Mouse (Mus musculus) ES-Bruce4 (cell line): ENCODE results near the gene Esam. TPM values are rescaled to one million over a fixed set of nuclear protein-coding genes. Genes with fewer than 3 reads are reported as not detected.

Experiments
- H3K27ac ChIP-seq: 2 replicates; pipeline ENCODE4 v1.5.1; 2012; ENCODE audit warnings: low read length, inconsistent platforms; ENCODE audit not compliant: insufficient read depth
- H3K27me3 ChIP-seq: 2 replicates; pipeline ENCODE4 v1.6.1; 2012; ENCODE audit warnings: mild to moderate bottlenecking, low read length, inconsistent platforms; ENCODE audit not compliant: control insufficient read depth, poor library complexity, insufficient read depth, severe bottlenecking
- H3K36me3 ChIP-seq: 2 replicates; pipeline ENCODE4 v1.6.1; 2012; ENCODE audit warnings: inconsistent platforms, mild to moderate bottlenecking, low read length, moderate library complexity; ENCODE audit not compliant: control insufficient read depth, poor library complexity, insufficient read depth, severe bottlenecking
- H3K4me1 ChIP-seq: one replicate; pipeline ENCODE4 v1.8.1; 2011; ENCODE audit warnings: low read length; ENCODE audit not compliant: control insufficient read depth, insufficient read depth
- H3K4me3 ChIP-seq: 2 replicates; pipeline ENCODE4 v1.5.1; 2011; ENCODE audit warnings: low read depth, mild to moderate bottlenecking, low read length
- H3K9ac ChIP-seq: 2 replicates; pipeline ENCODE4 v1.6.1; 2012; ENCODE audit warnings: low read depth, mild to moderate bottlenecking, inconsistent platforms; ENCODE audit not compliant: poor library complexity, severe bottlenecking
- H3K9me3 ChIP-seq: replicated peaks from 2 replicates; pipeline ENCODE4 v1.6.1; 2012; ENCODE audit warnings: mild to moderate bottlenecking, low read length, inconsistent platforms; ENCODE audit not compliant: control insufficient read depth, poor library complexity, insufficient read depth, severe bottlenecking
- CTCF ChIP-seq: IDR thresholded peaks from one replicate; pipeline ENCODE4 v1.8.1; 2011; ENCODE audit warnings: low read depth, low read length
- EP300 ChIP-seq: IDR thresholded peaks from 2 replicates; pipeline ENCODE4 v1.6.1; 2011; ENCODE audit warnings: low read depth, low read length; ENCODE audit not compliant: insufficient read depth
- POLR2A ChIP-seq: IDR thresholded peaks from one replicate; pipeline ENCODE4 v1.8.1; 2011; ENCODE audit warnings: low read length; ENCODE audit not compliant: insufficient read depth
- polyA plus RNA-seq: library from polyadenylated mRNA; stranded (reverse); fragments of >200 nt; gene quantifications from 2 replicates; pipeline ENCODE4 v1.2.4, GENCODE M21; 2011; ENCODE audit warnings: low read depth; ENCODE audit not compliant: missing spikeins, insufficient read depth, insufficient read length

The Esam gene
- polyA plus RNA-seq, 1 experiment = 1.7 TPM

DNA sequence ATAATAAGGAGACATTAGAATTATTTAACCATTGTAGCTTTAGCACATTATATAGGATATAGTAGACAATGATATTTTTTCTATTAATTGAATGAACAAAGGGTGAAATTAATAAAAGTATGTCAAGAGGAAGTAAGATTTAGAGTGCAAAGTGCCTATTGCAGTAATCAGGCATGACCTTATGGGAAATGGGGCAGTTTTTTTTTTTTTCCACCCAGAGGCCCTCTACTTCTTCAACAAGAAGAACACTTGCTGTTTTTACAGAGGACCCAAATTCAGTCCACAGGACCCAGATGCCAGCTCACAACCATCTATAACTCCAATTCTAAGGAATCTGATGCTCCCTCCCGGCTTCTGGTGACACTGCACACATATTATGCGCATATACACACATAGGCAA lies 32.7 kb downstream of the Esam start:
- H3K9ac ChIP-seq = no peak overlapping the region
- H3K27ac ChIP-seq = no peak overlapping the region
- no peaks in the 10 kb centered on the region for H3K27me3 ChIP-seq
- no peaks in the 10 kb centered on the region for H3K36me3 ChIP-seq
- no peaks in the 10 kb centered on the region for H3K9me3 ChIP-seq
- no peaks in the 10 kb centered on the region for H3K4me1 ChIP-seq
- no peak overlapping the region for H3K4me3 ChIP-seq
- TF ChIP-seq POLR2A (no peak), EP300 (no peak), CTCF (no peak)

- TF ChIP-seq EP300 (no peak), POLR2A (no peak), CTCF (no peak)
- no peak overlapping the region for H3K9ac ChIP-seq
- H3K4me1 ChIP-seq = no peaks in the 10 kb centered on the region
- H3K36me3 ChIP-seq = no peaks in the 10 kb centered on the region
- H3K9me3 ChIP-seq = no peaks in the 10 kb centered on the region
- H3K27ac ChIP-seq = no peak overlapping the region
- no peak overlapping the region for H3K4me3 ChIP-seq
- H3K27me3 ChIP-seq = peaks cover 2% of the 10 kb centered on the region; the same call in 1 of the 2 replicates
Observed at GRCm38 (mm10) chr9:37563805-37564204, 35.9 kb downstream of the Esam start.

DNA sequence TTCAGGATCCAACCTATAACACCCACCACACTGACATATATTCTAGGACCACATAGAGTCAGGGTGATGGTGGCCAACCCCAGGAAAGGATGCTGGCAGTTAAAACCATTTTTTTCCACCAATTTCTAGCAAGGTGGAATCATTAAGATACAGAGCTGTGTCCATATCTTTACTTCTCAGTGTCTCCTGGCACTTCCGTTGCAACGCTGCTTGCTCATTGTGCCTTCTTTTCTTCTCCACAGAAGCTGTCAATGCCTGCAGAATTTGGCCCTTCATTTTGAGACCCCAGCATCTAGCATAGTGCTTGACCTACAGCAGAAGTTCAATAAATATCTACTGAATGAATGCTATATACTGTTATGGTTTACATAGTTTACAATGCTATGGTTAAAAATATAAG lies 39.1 kb downstream of the Esam start:
- Histone ChIP-seq H3K4me3 (no peak overlapping the region), H3K9ac (no peak overlapping the region), H3K36me3 (no peaks in the 10 kb centered on the region), H3K9me3 (no peaks in the 10 kb centered on the region), H3K4me1 (no peaks in the 10 kb centered on the region), H3K27ac (no peak overlapping the region), H3K27me3 (peaks cover 2% of the 10 kb centered on the region; the same call in 1 of the 2 replicates)
- TF ChIP-seq CTCF (no peak), POLR2A (no peak), EP300 (no peak)

DNA sequence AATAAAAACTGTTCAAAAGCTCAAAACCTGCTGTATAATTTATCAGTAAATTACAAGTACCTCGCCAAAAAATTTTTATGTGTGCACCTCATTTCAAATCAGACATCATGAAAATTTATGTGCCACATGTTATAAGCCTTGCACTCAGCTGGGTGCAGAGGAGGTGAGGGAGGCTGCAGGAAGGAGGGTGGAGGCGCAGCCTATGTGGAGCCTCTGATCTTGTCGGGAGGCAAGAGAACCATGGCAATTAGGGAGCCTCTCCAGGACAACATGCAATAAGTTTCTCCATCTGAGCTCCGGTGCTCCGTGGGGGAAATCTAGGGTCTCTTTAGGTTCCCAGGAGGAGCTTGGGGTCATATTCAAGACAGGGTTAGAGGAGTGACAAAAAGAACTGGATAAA lies 39.6 kb downstream of the Esam start:
- Histone ChIP-seq H3K27ac (no peak overlapping the region), H3K36me3 (no peaks in the 10 kb centered on the region), H3K27me3 (peaks cover 2% of the 10 kb centered on the region; the same call in 1 of the 2 replicates), H3K4me1 (no peaks in the 10 kb centered on the region), H3K9me3 (no peaks in the 10 kb centered on the region), H3K4me3 (no peak overlapping the region), H3K9ac (no peak overlapping the region)
- TF ChIP-seq POLR2A (no peak), CTCF (no peak), EP300 (no peak)

DNA sequence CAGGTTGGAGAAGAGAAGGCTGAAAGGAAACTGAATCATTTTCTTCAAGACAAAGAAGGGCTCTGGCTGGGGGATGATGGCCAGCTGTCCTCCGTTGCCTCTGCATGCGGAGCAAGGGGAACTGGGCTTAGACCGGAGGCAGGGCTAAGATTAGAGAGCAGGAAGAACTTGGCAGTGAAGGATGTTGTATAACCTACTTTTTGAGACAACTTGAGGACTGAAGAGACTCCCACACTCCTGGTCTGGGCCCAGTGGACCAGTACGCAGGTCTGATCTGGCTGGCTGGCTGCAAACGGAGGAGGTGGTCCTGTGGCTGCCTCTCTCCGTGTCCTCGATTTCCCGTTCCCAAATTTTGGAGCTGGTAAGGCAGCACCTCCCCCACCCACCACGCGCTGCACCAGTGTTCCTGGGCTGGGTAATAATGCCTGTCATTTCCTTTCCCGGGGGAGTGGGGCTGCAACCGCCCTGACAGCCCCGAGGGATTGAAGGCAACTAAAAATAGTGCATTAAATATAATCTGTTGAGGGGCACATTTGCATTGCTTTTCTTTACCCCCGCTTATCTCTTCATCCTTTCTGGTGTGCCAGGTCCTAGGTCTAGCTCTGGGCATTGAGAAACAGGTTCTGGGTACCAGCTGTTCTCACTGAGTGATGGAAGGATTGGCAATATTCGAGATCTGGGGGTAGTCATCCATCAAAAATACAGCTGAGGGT lies 40.2 kb downstream of the Esam start:
- Histone ChIP-seq H3K4me3 (no peak overlapping the region), H3K9me3 (no peaks in the 10 kb centered on the region), H3K4me1 (no peaks in the 10 kb centered on the region), H3K27ac (no peak overlapping the region), H3K27me3 (peaks cover 2% of the 10 kb centered on the region; the same call in 1 of the 2 replicates), H3K9ac (no peak overlapping the region), H3K36me3 (no peaks in the 10 kb centered on the region)
- TF ChIP-seq EP300 (no peak), CTCF (no peak), POLR2A (no peak)

- TF ChIP-seq POLR2A = no peak
- no peak for TF ChIP-seq EP300
- TF ChIP-seq CTCF = no peak
- Histone ChIP-seq H3K9me3 (no peaks in the 10 kb centered on the region), H3K27me3 (peaks cover 2% of the 10 kb centered on the region; the same call in 1 of the 2 replicates), H3K27ac (no peak overlapping the region), H3K36me3 (no peaks in the 10 kb centered on the region), H3K4me1 (no peaks in the 10 kb centered on the region), H3K9ac (no peak overlapping the region), H3K4me3 (no peak overlapping the region)
Observed at GRCm38 (mm10) chr9:37568605-37569214, 40.8 kb downstream of the Esam start.
